Mouse (Mus musculus) heart, embryonic 11.5 days (tissue): ENCODE measurements around the gene Zbtb1. TPM values are rescaled to one million over a fixed set of nuclear protein-coding genes. Genes with fewer than 3 reads are reported as not detected.

Experiments
- ATAC-seq: fragments of 200-750 bp; cut with Nextera tagmentation; replicated peaks from 2 replicates; pipeline ENCODE4 v1.8.0; 2017; ENCODE audit warnings: moderate library complexity; ENCODE audit not compliant: insufficient number of reproducible peaks, low FRiP score, low TSS enrichment
- H3K27ac ChIP-seq: fragments of 300-500 bp; sonication (generic); 2 replicates; pipeline ENCODE4 v1.5.1; 2014; ENCODE audit warnings: mild to moderate bottlenecking, low read depth, low read length
- H3K27me3 ChIP-seq: fragments of 300-500 bp; sonication (generic); 2 replicates; pipeline ENCODE4 v1.6.1; 2014; ENCODE audit warnings: mild to moderate bottlenecking, low read length, mixed read lengths; ENCODE audit not compliant: control insufficient read depth, insufficient read depth
- H3K36me3 ChIP-seq: fragments of 300-500 bp; sonication (generic); 2 replicates; pipeline ENCODE4 v1.6.1; 2014; ENCODE audit warnings: mild to moderate bottlenecking, low read length, moderate library complexity, mixed read lengths; ENCODE audit not compliant: control insufficient read depth, insufficient read depth
- H3K4me1 ChIP-seq: fragments of 300-500 bp; sonication (generic); 2 replicates; pipeline ENCODE4 v1.6.1; 2014; ENCODE audit warnings: low read length; ENCODE audit not compliant: control insufficient read depth, insufficient read depth
- H3K4me2 ChIP-seq: fragments of 300-500 bp; sonication (generic); 2 replicates; pipeline ENCODE4 v1.6.1; 2014; ENCODE audit warnings: mild to moderate bottlenecking, moderate library complexity
- H3K4me3 ChIP-seq: fragments of 300-500 bp; sonication (generic); 2 replicates; pipeline ENCODE4 v1.5.1; 2014; ENCODE audit warnings: low read depth, low read length
- H3K9ac ChIP-seq: fragments of 300-500 bp; sonication (generic); 2 replicates; pipeline ENCODE4 v1.6.1; 2014; ENCODE audit warnings: mild to moderate bottlenecking, low read depth, low read length, moderate library complexity
- H3K9me3 ChIP-seq: fragments of 300-500 bp; sonication (generic); replicated peaks from 2 replicates; pipeline ENCODE4 v1.6.1; 2016; ENCODE audit warnings: low read length; ENCODE audit not compliant: control insufficient read depth
- WGBS: fragments of 180-500 bp; shearing (Covaris S2); extraction: QIAGEN DNeasy Blood & Tissue Kit; methylation state at CpG from one replicate; pipeline ENCODE4 v1.1.7; 2014; ENCODE audit not compliant: insufficient replicate concordance; 5-methylcytosine and 5-hydroxymethylcytosine counted together
- polyA plus RNA-seq: library from polyadenylated mRNA; unstranded; fragments of >200 nt; fragmentation: Nextera tagmentation; extraction: Ambion mirVana; gene quantifications from 2 replicates; pipeline ENCODE4 v1.2.1, GENCODE M21; 2014

The Zbtb1 gene
- polyA plus RNA-seq, result 10.2 and 10.5 TPM in 2 replicates

GRCm38 (mm10) chr12:76369978-76370830 lies at the start of gene Zbtb1:
Gene Zbtb1, plus strand, starts transcription at chr12:76370266.
- Histone ChIP-seq H3K27me3 (no peaks in the 10 kb centered on the region), H3K9ac (peak within 1 kb of the TSS; percentile 99), H3K36me3 (no peaks in the 10 kb centered on the region), H3K4me1 (peaks cover 49% of the 10 kb centered on the region), H3K27ac (peak within 1 kb of the TSS; percentile 100), H3K4me2 (peak within 1 kb of the TSS; percentile 95), H3K4me3 (peak within 1 kb of the TSS; percentile 99), H3K9me3 (no peaks in the 10 kb centered on the region)
- WGBS, result under 1% methylated on average over 74 of the region's 99 CpGs
- ATAC-seq, result peak; percentile 55

- no peaks in the 10 kb centered on the region for H3K9me3 ChIP-seq
- peaks cover 14% of the 10 kb centered on the region; the same call in 1 of the 2 replicates for H3K4me1 ChIP-seq
- H3K4me3 ChIP-seq, result peak within 1 kb of the TSS; percentile 69
- H3K27ac ChIP-seq, result no peak within 1 kb of the TSS
- peak within 1 kb of the TSS; percentile 80 for H3K4me2 ChIP-seq
- H3K27me3 ChIP-seq, result no peaks in the 10 kb centered on the region
- ATAC-seq, result peak; percentile 90
- peak within 1 kb of the TSS; percentile 74 for H3K9ac ChIP-seq
- under 1% methylated on average over 49 of the region's 53 CpGs for WGBS
- H3K36me3 ChIP-seq, result peaks cover 14% of the 10 kb centered on the region; the same call in 1 of the 2 replicates
Measured at GRCm38 (mm10) chr12:76324679-76325431, 45.2 kb upstream of the Zbtb1 start, which contains the start of gene Akap5. Gene Akap5, plus strand, starts transcription at chr12:76324891.

- Histone ChIP-seq H3K4me3 (no peak overlapping the region), H3K9ac (no peak overlapping the region), H3K27ac (no peak overlapping the region), H3K27me3 (no peaks in the 10 kb centered on the region), H3K36me3 (peaks cover 6% of the 10 kb centered on the region; the same call in 1 of the 2 replicates), H3K9me3 (no peaks in the 10 kb centered on the region), H3K4me1 (peaks cover 8% of the 10 kb centered on the region; the same call in 1 of the 2 replicates), H3K4me2 (no peak overlapping the region)
- 81% methylated on average over 23 of the region's 23 CpGs for whole genome bisulfite sequencing
- no peak for ATAC-seq
Measured at GRCm38 (mm10) chr12:76326437-76327220, 43.4 kb upstream of the Zbtb1 start.

- no peaks in the 10 kb centered on the region for H3K27me3 ChIP-seq
- ATAC-seq, result no peak
- H3K4me2 ChIP-seq, result no peak overlapping the region
- peaks cover 8% of the 10 kb centered on the region; the same call in 1 of the 2 replicates for H3K4me1 ChIP-seq
- H3K36me3 ChIP-seq, result peaks cover 6% of the 10 kb centered on the region; the same call in 1 of the 2 replicates
- H3K4me3 ChIP-seq, result no peak overlapping the region
- no peak overlapping the region for H3K27ac ChIP-seq
- no peaks in the 10 kb centered on the region for H3K9me3 ChIP-seq
- H3K9ac ChIP-seq, result no peak overlapping the region
- 87% methylated on average over 6 of the region's 6 CpGs for whole genome bisulfite sequencing
Measured at GRCm38 (mm10) chr12:76328567-76329354, 41.3 kb upstream of the Zbtb1 start.

- Histone ChIP-seq H3K9me3 (no peaks in the 10 kb centered on the region), H3K27ac (no peak overlapping the region), H3K36me3 (no peaks in the 10 kb centered on the region), H3K4me3 (no peak overlapping the region), H3K27me3 (no peaks in the 10 kb centered on the region), H3K4me1 (no peaks in the 10 kb centered on the region), H3K9ac (no peak overlapping the region), H3K4me2 (no peak overlapping the region)
- WGBS, result 87% methylated on average over 5 of the region's 5 CpGs
- no peak for ATAC-seq
Measured at GRCm38 (mm10) chr12:76333688-76334087, 36.4 kb upstream of the Zbtb1 start.

GRCm38 (mm10) chr12:76335641-76336040 lies 34.4 kb upstream of the Zbtb1 start:
- WGBS, result 76% methylated on average over 5 of the region's 5 CpGs
- Histone ChIP-seq H3K27me3 (no peaks in the 10 kb centered on the region), H3K4me2 (no peak overlapping the region), H3K9me3 (no peaks in the 10 kb centered on the region), H3K4me1 (no peaks in the 10 kb centered on the region), H3K36me3 (no peaks in the 10 kb centered on the region), H3K4me3 (no peak overlapping the region), H3K27ac (no peak overlapping the region), H3K9ac (no peak overlapping the region)
- ATAC-seq, result no peak

GRCm38 (mm10) chr12:76336111-76336965 lies 33.7 kb upstream of the Zbtb1 start:
- Histone ChIP-seq H3K4me3 (no peak overlapping the region), H3K36me3 (no peaks in the 10 kb centered on the region), H3K9me3 (no peaks in the 10 kb centered on the region), H3K4me2 (no peak overlapping the region), H3K9ac (no peak overlapping the region), H3K4me1 (no peaks in the 10 kb centered on the region), H3K27me3 (no peaks in the 10 kb centered on the region), H3K27ac (no peak overlapping the region)
- ATAC-seq, result no peak
- 71% methylated on average over 17 of the region's 17 CpGs for whole genome bisulfite sequencing
